Mouse (Mus musculus) midbrain, embryonic 10.5 days (tissue): ENCODE measurements at regions not wholly inside any gene's neighbourhood (a gene's known extent, or its start where the extent isn't known, plus 50 kb on each side); places are given as distances from the start of the nearest gene placed in this dataset.

ENCODE experiments used
- DNase-seq: peaks from one replicate; pipeline ENCODE4 v3.0.0-alpha.2; 2017; ENCODE audit warnings: low spot score
- H3K27ac ChIP-seq: fragments of 300-500 bp; sonication (generic); replicated peaks from 2 replicates; pipeline ENCODE4 v1.5.1; 2016; ENCODE audit warnings: mild to moderate bottlenecking
- H3K27me3 ChIP-seq: fragments of 300-500 bp; sonication (generic); 2 replicates; pipeline ENCODE4 v1.6.1; 2016; ENCODE audit warnings: low read depth, mild to moderate bottlenecking; ENCODE audit not compliant: poor library complexity, severe bottlenecking
- H3K36me3 ChIP-seq: fragments of 300-500 bp; sonication (generic); 2 replicates; pipeline ENCODE4 v1.6.1; 2016; ENCODE audit warnings: mild to moderate bottlenecking, moderate library complexity
- H3K4me1 ChIP-seq: fragments of 300-500 bp; sonication (generic); 2 replicates; pipeline ENCODE4 v1.6.1; 2016
- H3K4me3 ChIP-seq: fragments of 300-500 bp; sonication (generic); 2 replicates; pipeline ENCODE4 v1.5.1; 2016; ENCODE audit warnings: mild to moderate bottlenecking, moderate library complexity
- H3K9me3 ChIP-seq: fragments of 300-500 bp; sonication (generic); replicated peaks from 2 replicates; pipeline ENCODE4 v1.6.1; 2016; ENCODE audit warnings: mild to moderate bottlenecking
- WGBS: fragments of 180-500 bp; shearing (Covaris S2); methylation state at CpG from one replicate; pipeline ENCODE4 v1.1.7; 2016; 5-methylcytosine and 5-hydroxymethylcytosine counted together

GRCm38 (mm10) chr10:97778531-97778930, 52.0 kb upstream of the C030005K15Rik start:
- H3K27me3 ChIP-seq, result no peaks in the 10 kb centered on the region
- no peaks in the 10 kb centered on the region for H3K36me3 ChIP-seq
- no peaks in the 10 kb centered on the region for H3K9me3 ChIP-seq

GRCm38 (mm10) chr10:97779335-97779734, 52.8 kb upstream of the C030005K15Rik start:
- DNase-seq, result no peak
- H3K27me3 ChIP-seq, result no peaks in the 10 kb centered on the region
- no peak overlapping the region for H3K27ac ChIP-seq
- 73% methylated on average over 4 of the region's 4 CpGs for WGBS
- no peak overlapping the region for H3K4me3 ChIP-seq
- no peaks in the 10 kb centered on the region for H3K9me3 ChIP-seq
- no peaks in the 10 kb centered on the region for H3K4me1 ChIP-seq
- no peaks in the 10 kb centered on the region for H3K36me3 ChIP-seq

More at GRCm38 (mm10) chr10:97778531-97778930, 52.0 kb upstream of the C030005K15Rik start:
- no peak for DNase-seq
- Histone ChIP-seq H3K4me1 (no peaks in the 10 kb centered on the region), H3K4me3 (no peak overlapping the region), H3K27ac (no peak overlapping the region)

GRCm38 (mm10) chr10:97793804-97794203, 67.2 kb upstream of the C030005K15Rik start:
- H3K9me3 ChIP-seq, result no peaks in the 10 kb centered on the region
- DNase-seq, result no peak
- WGBS, result 96% methylated on average over 2 of the region's 2 CpGs
- H3K36me3 ChIP-seq, result no peaks in the 10 kb centered on the region
- no peak overlapping the region for H3K4me3 ChIP-seq
- H3K27me3 ChIP-seq, result no peaks in the 10 kb centered on the region
- no peak overlapping the region for H3K27ac ChIP-seq
- no peaks in the 10 kb centered on the region for H3K4me1 ChIP-seq

- Histone ChIP-seq H3K4me3 (no peak overlapping the region), H3K36me3 (no peaks in the 10 kb centered on the region), H3K27ac (no peak overlapping the region), H3K4me1 (peaks cover 9% of the 10 kb centered on the region; the same call in 1 of the 2 replicates), H3K9me3 (no peaks in the 10 kb centered on the region), H3K27me3 (no peaks in the 10 kb centered on the region)
- peak; percentile 12 for DNase-seq
- 67% methylated on average over 9 of the region's 9 CpGs for WGBS
Observed at GRCm38 (mm10) chr10:97801448-97802265, 75.1 kb upstream of the C030005K15Rik start.

GRCm38 (mm10) chr10:97807947-97808346, 81.4 kb upstream of the C030005K15Rik start:
- DNase-seq, result no peak
- WGBS, result 92% methylated on average over 2 of the region's 2 CpGs

GRCm38 (mm10) chr10:97842574-97842973, 116.0 kb upstream of the C030005K15Rik start:
- Histone ChIP-seq H3K27ac (no peak overlapping the region), H3K4me1 (no peaks in the 10 kb centered on the region), H3K4me3 (no peak overlapping the region), H3K9me3 (no peaks in the 10 kb centered on the region), H3K36me3 (no peaks in the 10 kb centered on the region), H3K27me3 (no peaks in the 10 kb centered on the region)
- 90% methylated on average over 3 of the region's 3 CpGs for WGBS
- DNase-seq, result no peak

More at GRCm38 (mm10) chr10:97807947-97808346, 81.4 kb upstream of the C030005K15Rik start:
- H3K36me3 ChIP-seq, result no peaks in the 10 kb centered on the region
- H3K4me1 ChIP-seq, result no peaks in the 10 kb centered on the region
- H3K4me3 ChIP-seq, result no peak overlapping the region
- H3K27ac ChIP-seq, result no peak overlapping the region
- H3K27me3 ChIP-seq, result no peaks in the 10 kb centered on the region
- no peaks in the 10 kb centered on the region for H3K9me3 ChIP-seq

GRCm38 (mm10) chr10:97851487-97851886, 124.9 kb upstream of the C030005K15Rik start:
- H3K36me3 ChIP-seq, result no peaks in the 10 kb centered on the region
- no peak overlapping the region for H3K27ac ChIP-seq
- H3K9me3 ChIP-seq, result no peaks in the 10 kb centered on the region
- H3K4me1 ChIP-seq, result no peaks in the 10 kb centered on the region
- H3K4me3 ChIP-seq, result no peak overlapping the region
- WGBS, result 87% methylated on average over 2 of the region's 2 CpGs
- no peak for DNase-seq
- H3K27me3 ChIP-seq, result no peaks in the 10 kb centered on the region

- Histone ChIP-seq H3K4me3 (no peak overlapping the region), H3K9me3 (no peaks in the 10 kb centered on the region), H3K27me3 (no peaks in the 10 kb centered on the region), H3K27ac (no peak overlapping the region), H3K36me3 (no peaks in the 10 kb centered on the region), H3K4me1 (no peaks in the 10 kb centered on the region)
- DNase-seq, result no peak
- 70% methylated on average over 3 of the region's 3 CpGs for WGBS
Observed at GRCm38 (mm10) chr10:97877088-97877487, 150.5 kb upstream of the C030005K15Rik start.

- Histone ChIP-seq H3K27ac (no peak overlapping the region), H3K4me3 (no peak overlapping the region), H3K4me1 (no peaks in the 10 kb centered on the region), H3K36me3 (no peaks in the 10 kb centered on the region), H3K9me3 (no peaks in the 10 kb centered on the region), H3K27me3 (no peaks in the 10 kb centered on the region)
- no peak for DNase-seq
- WGBS, result 76% methylated on average over 1 of the region's 1 CpGs
Observed at GRCm38 (mm10) chr10:97886049-97886448, 159.5 kb upstream of the C030005K15Rik start.

- DNase-seq, result no peak
- H3K4me1 ChIP-seq, result no peaks in the 10 kb centered on the region
- no peak overlapping the region for H3K4me3 ChIP-seq
- 80% methylated on average over 4 of the region's 4 CpGs for WGBS
- no peaks in the 10 kb centered on the region for H3K9me3 ChIP-seq
- H3K27ac ChIP-seq, result no peak overlapping the region
- no peaks in the 10 kb centered on the region for H3K36me3 ChIP-seq
- H3K27me3 ChIP-seq, result no peaks in the 10 kb centered on the region
Observed at GRCm38 (mm10) chr10:97905793-97906192, 179.2 kb upstream of the C030005K15Rik start.

GRCm38 (mm10) chr10:97925568-97925967, 199.0 kb upstream of the C030005K15Rik start:
- no peak for DNase-seq
- Histone ChIP-seq H3K4me1 (no peaks in the 10 kb centered on the region), H3K27me3 (no peaks in the 10 kb centered on the region), H3K27ac (no peak overlapping the region), H3K4me3 (no peak overlapping the region), H3K9me3 (no peaks in the 10 kb centered on the region), H3K36me3 (no peaks in the 10 kb centered on the region)
- WGBS, result 74% methylated on average over 4 of the region's 4 CpGs

GRCm38 (mm10) chr10:97940345-97940744, 213.8 kb upstream of the C030005K15Rik start:
- H3K4me3 ChIP-seq, result no peak overlapping the region
- H3K27me3 ChIP-seq, result no peaks in the 10 kb centered on the region
- H3K9me3 ChIP-seq, result no peaks in the 10 kb centered on the region
- no peak for DNase-seq
- WGBS, result 84% methylated on average over 2 of the region's 2 CpGs
- H3K4me1 ChIP-seq, result no peaks in the 10 kb centered on the region
- no peak overlapping the region for H3K27ac ChIP-seq
- H3K36me3 ChIP-seq, result no peaks in the 10 kb centered on the region

- no peak overlapping the region for H3K27ac ChIP-seq
- 82% methylated on average over 1 of the region's 1 CpGs for WGBS
- no peaks in the 10 kb centered on the region for H3K4me1 ChIP-seq
- no peaks in the 10 kb centered on the region for H3K27me3 ChIP-seq
- DNase-seq, result no peak
- no peaks in the 10 kb centered on the region for H3K36me3 ChIP-seq
- no peaks in the 10 kb centered on the region for H3K9me3 ChIP-seq
- no peak overlapping the region for H3K4me3 ChIP-seq
Observed at GRCm38 (mm10) chr10:97965881-97966280, 239.3 kb upstream of the C030005K15Rik start.
